Mouse (Mus musculus): ENCODE data around the gene Calu. TPM values are rescaled to one million over a fixed set of nuclear protein-coding genes. Genes with fewer than 3 reads are reported as not detected.

The Calu gene
- total and polyA plus RNA-seq, 3 experiments, result 107 to 161 (median 112) TPM

DNA sequence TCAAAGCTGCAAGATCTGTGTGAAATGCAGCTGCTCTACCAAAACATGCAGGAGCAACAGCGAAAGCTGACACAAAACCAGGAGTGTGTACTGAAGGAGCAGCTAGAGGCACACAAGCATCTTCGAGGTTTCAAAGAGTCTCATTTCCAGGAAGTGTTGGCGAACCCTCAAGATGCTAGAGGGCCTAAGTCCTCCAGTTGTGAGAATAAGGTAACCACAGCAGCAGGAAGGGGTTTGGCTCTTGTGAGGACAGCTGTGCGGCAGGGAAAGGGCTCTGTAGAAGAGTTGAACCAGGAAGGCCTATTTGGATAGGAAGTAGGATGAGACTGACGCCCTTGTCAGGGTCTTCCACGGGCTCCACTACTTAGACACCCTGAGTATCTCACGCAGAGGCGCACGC is 67.6 kb downstream of the Calu start:
- no peak overlapping the region for H3K4me3 ChIP-seq (replicated peaks in 1 of 3; ENCODE audit: low read depth in 2 of 3, low read length in 2 of 3, poor library complexity in 1 of 3)
- no peak overlapping the region for H3K27ac ChIP-seq (ENCODE audit: insufficient read depth, low read depth)
- no peaks in the 10 kb centered on the region for H3K9me3 ChIP-seq (replicated peaks; ENCODE audit: low read length)
- in situ Hi-C loops (cut with MboI; ENCODE audit: low pct_ligation_motif_present, low pct_unique_long_range_greater_than_20kb, low sequenced_read_pairs), result no loop called here
- H3K79me2 ChIP-seq (replicated peaks; ENCODE audit: control insufficient read depth, extremely low read depth, insufficient read depth, poor library complexity, severe bottlenecking), result no peaks in the 10 kb centered on the region
- TF ChIP-seq MAFK (IDR thresholded peaks at IDR 0.05; ENCODE audit: insufficient replicate concordance, low read length) (no peak), JUND (conservative IDR thresholded peaks at IDR 0.05; ENCODE audit: low read depth, low read length) (no peak), POLR2A (IDR thresholded peaks at IDR 0.05; ENCODE audit: low read depth, low read length) (no peak), TBP (conservative IDR thresholded peaks at IDR 0.05; ENCODE audit: low read depth, low read length) (no peak), ZKSCAN1 (IDR thresholded peaks at IDR 0.05; ENCODE audit: borderline replicate concordance, low read depth, low read length) (no peak), ZC3H11A (IDR thresholded peaks at IDR 0.05; ENCODE audit: low read depth, low read length) (no peak), MAX (IDR thresholded peaks at IDR 0.05; ENCODE audit: low read length) (no peak), ELF1 (IDR thresholded peaks at IDR 0.05; ENCODE audit: low read depth, low read length) (no peak), UBTF (IDR thresholded peaks at IDR 0.05; ENCODE audit: low read depth, low read length) (no peak), GABPA (IDR thresholded peaks at IDR 0.05; ENCODE audit: insufficient replicate concordance, low read depth, low read length) (no peak), SMC3 (IDR thresholded peaks at IDR 0.05; ENCODE audit: low read depth, low read length) (no peak), NRF1 (IDR thresholded peaks at IDR 0.05; ENCODE audit: low read depth, low read length) (no peak), TCF12 (IDR thresholded peaks at IDR 0.05; ENCODE audit: low read depth, low read length) (no peak), CTCF (conservative IDR thresholded peaks at IDR 0.05 in 1 of 2, IDR thresholded peaks at IDR 0.05 in 1 of 2; ENCODE audit: low read depth in 2 of 2, low read length in 2 of 2) (no peak), MYC (IDR thresholded peaks at IDR 0.05; ENCODE audit: low read depth, low read length) (no peak), MEF2A (IDR thresholded peaks at IDR 0.05; ENCODE audit: borderline replicate concordance, low read depth, low read length) (no peak), BHLHE40 (IDR thresholded peaks at IDR 0.05; ENCODE audit: low read depth, low read length) (no peak), USF2 (conservative IDR thresholded peaks at IDR 0.05; ENCODE audit: low read depth, low read length) (no peak), E2F4 (IDR thresholded peaks at IDR 0.05; ENCODE audit: insufficient replicate concordance, low read depth, low read length) (no peak), PAX5 (IDR thresholded peaks at IDR 0.05; ENCODE audit: low read length) (no peak)
- H3K4me1 ChIP-seq (ENCODE audit: control insufficient read depth in 1 of 2, insufficient read depth in 2 of 2), result peaks cover 0 to 14% of the 10 kb centered on the region in 2 experiments; a peak in 2 of 4 replicates
- peaks cover 6% of the 10 kb centered on the region for H3K27me3 ChIP-seq (replicated peaks)
- DNase-seq (ENCODE audit: extremely low read depth), result no peak
- H3K4me2 ChIP-seq (ENCODE audit: insufficient read depth, low read depth, poor library complexity, severe bottlenecking), result no peak overlapping the region
- dilution Hi-C loops (cut with MboI; ENCODE audit: extremely low pct_ligation_motif_present, extremely low pct_unique_long_range_greater_than_20kb, low sequenced_read_pairs), result no loop called here
- H3K36me3 ChIP-seq (replicated peaks in 1 of 2; ENCODE audit: control insufficient read depth in 1 of 2, insufficient read depth in 1 of 2, low read length in 1 of 2), result peaks cover 0 to 2% of the 10 kb centered on the region in 2 experiments
- H3K9ac ChIP-seq (ENCODE audit: insufficient read depth, low read depth), result no peak overlapping the region

DNA sequence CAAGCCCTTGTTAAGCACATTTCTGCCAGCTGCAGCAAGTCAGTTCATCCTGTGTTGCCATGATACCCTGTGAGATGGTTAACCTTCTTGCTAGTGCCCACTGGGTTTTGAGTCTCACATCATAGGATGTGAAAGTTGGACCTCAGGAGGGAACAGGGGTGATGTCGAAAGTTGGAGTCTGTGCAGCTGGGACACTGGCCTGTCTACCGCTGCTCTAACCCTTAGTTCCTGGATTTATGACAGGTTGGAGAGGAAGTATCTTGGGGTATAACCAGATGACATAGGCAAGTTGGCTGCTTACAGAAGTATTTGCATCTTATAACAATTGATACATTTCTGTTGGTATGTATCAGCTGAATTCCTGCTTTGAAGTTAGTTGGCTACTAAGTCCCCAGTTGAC is 72.7 kb downstream of the Calu start:
- Histone ChIP-seq H3K36me3 (replicated peaks in 1 of 2; ENCODE audit: control insufficient read depth in 1 of 2, insufficient read depth in 1 of 2, low read length in 1 of 2) (no peaks in the 10 kb centered on the region), H3K9me3 (replicated peaks; ENCODE audit: low read length) (no peaks in the 10 kb centered on the region), H3K27me3 (replicated peaks) (peaks cover 11% of the 10 kb centered on the region), H3K9ac (ENCODE audit: insufficient read depth, low read depth) (no peak overlapping the region), H3K27ac (ENCODE audit: insufficient read depth, low read depth) (no peak overlapping the region), H3K4me2 (ENCODE audit: insufficient read depth, low read depth, poor library complexity, severe bottlenecking) (no peak overlapping the region), H3K4me1 (ENCODE audit: control insufficient read depth in 1 of 2, insufficient read depth in 2 of 2) (peaks cover 0 to 23% of the 10 kb centered on the region in 2 experiments; a peak in 2 of 4 replicates), H3K4me3 (replicated peaks in 1 of 3; ENCODE audit: low read depth in 2 of 3, low read length in 2 of 3, poor library complexity in 1 of 3) (no peak overlapping the region), H3K79me2 (replicated peaks; ENCODE audit: control insufficient read depth, extremely low read depth, insufficient read depth, poor library complexity, severe bottlenecking) (no peaks in the 10 kb centered on the region)
- dilution Hi-C loops (cut with MboI; ENCODE audit: extremely low pct_ligation_motif_present, extremely low pct_unique_long_range_greater_than_20kb, low sequenced_read_pairs), result no loop called here
- DNase-seq (ENCODE audit: extremely low read depth), result no peak
- in situ Hi-C loops (cut with MboI; ENCODE audit: low pct_ligation_motif_present, low pct_unique_long_range_greater_than_20kb, low sequenced_read_pairs), result no loop called here
- no peak for TF ChIP-seq USF1 (IDR thresholded peaks at IDR 0.05; ENCODE audit: low read depth, low read length)
- no peak for TF ChIP-seq USF2 (conservative IDR thresholded peaks at IDR 0.05; ENCODE audit: low read depth, low read length)
- no peak for TF ChIP-seq TBP (conservative IDR thresholded peaks at IDR 0.05; ENCODE audit: low read depth, low read length)
- TF ChIP-seq PAX5 (IDR thresholded peaks at IDR 0.05; ENCODE audit: low read length), result no peak
- TF ChIP-seq TCF12 (IDR thresholded peaks at IDR 0.05; ENCODE audit: low read depth, low read length), result no peak
- no peak for TF ChIP-seq JUND (conservative IDR thresholded peaks at IDR 0.05; ENCODE audit: low read depth, low read length)
- TF ChIP-seq ZMIZ1 (IDR thresholded peaks at IDR 0.05; ENCODE audit: low read depth, low read length), result no peak
- TF ChIP-seq BHLHE40 (IDR thresholded peaks at IDR 0.05; ENCODE audit: low read depth, low read length), result no peak
- TF ChIP-seq SIN3A (IDR thresholded peaks at IDR 0.05; ENCODE audit: low read length), result no peak
- no peak for TF ChIP-seq GABPA (IDR thresholded peaks at IDR 0.05; ENCODE audit: insufficient replicate concordance, low read depth, low read length)
- no peak for TF ChIP-seq NELFE (IDR thresholded peaks at IDR 0.05; ENCODE audit: low read depth, low read length)
- no peak for TF ChIP-seq NRF1 (IDR thresholded peaks at IDR 0.05; ENCODE audit: low read depth, low read length)
- TF ChIP-seq ETS1 (conservative IDR thresholded peaks at IDR 0.05; ENCODE audit: low read depth, low read length), result no peak
- no peak for TF ChIP-seq SMC3 (IDR thresholded peaks at IDR 0.05; ENCODE audit: low read depth, low read length)
- TF ChIP-seq MAX (IDR thresholded peaks at IDR 0.05; ENCODE audit: low read length), result no peak
- no peak for TF ChIP-seq POLR2A (IDR thresholded peaks at IDR 0.05; ENCODE audit: low read depth, low read length)
- TF ChIP-seq MEF2A (IDR thresholded peaks at IDR 0.05; ENCODE audit: borderline replicate concordance, low read depth, low read length), result no peak
- TF ChIP-seq CHD1 (IDR thresholded peaks at IDR 0.05; ENCODE audit: low read depth, low read length), result no peak
- no peak for TF ChIP-seq POLR2AphosphoS2 (IDR thresholded peaks at IDR 0.05; ENCODE audit: low read depth, low read length)
